Mouse (Mus musculus): ENCODE measurements around the gene Rras. TPM values are rescaled to one million over a fixed set of nuclear protein-coding genes. Genes with fewer than 3 reads are reported as not detected.
A peak's percentile ranks its signal among the peaks of the same experiment; 100 is the strongest.

Rras gene
- total RNA-seq, 4 experiments from 2014 or later = 13.7 to 18.8 (median 14.7) TPM

DNA sequence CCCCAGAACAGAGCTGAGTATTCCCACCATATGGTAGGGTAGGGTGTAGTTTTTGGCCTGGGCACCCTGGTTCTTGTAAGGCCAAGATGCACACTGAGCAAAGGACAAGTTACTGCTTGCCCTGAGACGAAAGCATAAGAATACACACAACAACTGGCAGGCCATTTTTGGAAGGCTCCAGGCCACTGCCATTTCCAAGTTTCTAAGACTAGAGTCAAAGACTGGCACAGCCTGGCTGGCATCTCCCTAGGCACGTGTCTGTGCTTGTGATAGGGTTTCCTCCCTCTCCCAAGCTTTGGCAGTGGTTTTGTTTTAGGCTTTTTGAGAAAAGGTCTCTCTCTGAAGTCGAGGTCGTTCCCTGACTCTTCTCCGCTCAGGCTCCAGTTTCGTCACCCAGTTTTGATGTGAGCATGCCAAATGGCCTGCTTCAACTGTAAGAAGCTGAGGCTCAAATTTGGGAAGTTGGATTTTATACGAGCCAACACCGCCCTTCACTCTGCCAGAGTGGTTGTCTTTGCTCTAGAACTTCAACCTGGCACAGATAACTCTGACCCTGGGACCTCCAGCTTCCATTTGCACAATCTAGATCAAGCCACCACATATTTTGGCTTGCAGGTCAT, 8.0 kb downstream of the Rras start:
- DNase-seq (ENCODE audit: low spot score in 2 of 2) = no peak

DNA sequence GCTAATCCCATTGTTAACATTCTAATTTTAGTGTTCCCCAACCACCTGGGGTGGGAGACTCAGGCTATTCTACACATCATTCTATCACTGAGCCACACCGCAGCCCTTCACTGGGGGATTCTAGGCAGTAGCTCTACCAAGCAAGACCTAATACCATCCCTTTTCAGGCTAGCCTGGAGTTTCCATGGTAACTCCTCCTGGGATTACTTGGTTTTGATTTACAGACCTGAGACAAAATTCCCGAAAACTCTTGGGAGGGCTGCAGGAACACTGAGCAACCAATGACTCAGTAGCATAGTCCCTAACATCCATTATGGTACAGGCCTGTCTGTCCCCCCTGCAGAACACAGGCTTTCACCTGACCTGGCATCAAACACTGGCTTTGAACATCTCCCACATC, 8.5 kb downstream of the Rras start:
- no peak for DNase-seq (ENCODE audit: low spot score in 2 of 2)

DNA sequence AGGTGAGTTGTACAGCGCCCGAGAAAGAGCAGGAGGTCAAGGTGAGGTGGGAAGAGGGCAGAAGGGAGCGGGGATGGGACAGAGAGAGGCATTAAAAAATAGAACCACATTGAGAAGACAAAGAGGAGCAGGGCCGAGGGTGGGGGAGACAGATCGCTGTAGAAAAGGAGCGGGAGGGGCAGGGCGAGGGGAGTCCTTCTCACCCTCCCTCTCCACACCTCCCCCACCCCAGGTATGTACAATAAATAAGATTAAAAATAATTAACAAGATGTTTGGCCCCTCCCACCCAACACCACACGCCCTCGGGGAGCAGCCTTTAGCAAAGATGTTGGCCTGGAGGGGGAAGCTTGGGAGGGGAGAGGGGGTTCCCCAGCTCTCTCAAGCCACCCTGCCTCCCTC, 10.0 kb downstream of the Rras start:
- no peak for DNase-seq (ENCODE audit: low spot score in 2 of 2)

DNA sequence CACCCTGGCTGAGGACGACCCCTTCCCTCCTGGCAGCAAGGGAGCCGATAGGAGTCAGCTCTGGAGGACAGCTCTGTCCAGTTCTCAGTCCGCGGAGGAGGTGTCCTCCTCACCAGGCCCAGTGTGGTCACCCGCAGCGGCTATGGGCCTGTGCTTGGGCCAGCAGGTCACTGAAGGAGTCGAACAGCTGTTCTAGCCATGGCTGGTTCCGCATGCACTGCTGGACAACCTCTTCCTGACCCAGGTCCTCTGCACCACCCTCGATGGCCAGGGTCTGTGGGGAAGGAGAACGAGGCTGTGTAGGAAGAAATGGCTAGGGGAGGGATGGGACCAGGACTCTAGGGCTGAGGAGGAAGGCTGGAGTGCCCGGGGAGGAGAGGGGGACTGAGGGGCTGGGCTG, 10.6 kb downstream of the Rras start:
- DNase-seq (ENCODE audit: low spot score in 2 of 2) = no peak

DNA sequence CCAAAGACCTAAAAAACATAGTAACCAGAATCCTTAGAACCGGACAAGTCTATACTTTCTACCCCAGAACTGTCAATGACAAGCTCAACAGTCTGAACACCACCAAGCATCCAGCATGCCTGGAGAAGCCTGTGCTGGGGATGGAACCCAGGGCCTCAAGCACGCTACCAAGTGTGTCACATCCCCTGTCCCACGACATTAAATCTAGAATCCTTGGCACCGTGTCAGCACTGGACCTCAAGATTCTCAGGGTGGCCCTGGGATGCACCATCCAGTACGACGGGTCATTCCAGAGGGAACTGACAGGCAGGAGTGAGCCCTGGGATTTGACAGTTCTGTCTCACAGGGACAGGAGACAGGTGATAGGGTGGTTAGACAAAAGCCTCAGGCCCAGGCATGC, 12.2 kb downstream of the Rras start:
- DNase-seq (ENCODE audit: low spot score in 2 of 2) = no peak

DNA sequence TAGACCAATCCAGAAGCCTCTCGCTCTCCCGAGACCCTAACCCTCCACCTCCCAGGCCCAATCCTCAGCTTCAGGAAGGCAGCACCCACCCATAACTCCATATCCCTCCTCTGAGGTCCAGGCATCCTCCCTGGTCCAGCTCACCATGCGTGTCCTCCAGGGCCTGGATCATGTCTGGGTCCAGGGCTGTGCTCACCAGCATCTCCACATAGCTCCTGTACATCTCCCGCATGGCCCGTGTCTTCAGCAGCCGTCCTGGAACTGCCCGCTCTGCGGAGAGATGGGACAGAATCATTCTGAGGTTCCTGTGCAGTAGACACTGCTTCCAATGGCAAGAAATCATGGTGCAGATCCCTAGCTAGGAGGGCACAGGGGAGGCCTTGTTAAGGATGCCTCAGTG, 13.1 kb downstream of the Rras start:
- DNase-seq (ENCODE audit: low spot score in 2 of 2) = no peak

DNA sequence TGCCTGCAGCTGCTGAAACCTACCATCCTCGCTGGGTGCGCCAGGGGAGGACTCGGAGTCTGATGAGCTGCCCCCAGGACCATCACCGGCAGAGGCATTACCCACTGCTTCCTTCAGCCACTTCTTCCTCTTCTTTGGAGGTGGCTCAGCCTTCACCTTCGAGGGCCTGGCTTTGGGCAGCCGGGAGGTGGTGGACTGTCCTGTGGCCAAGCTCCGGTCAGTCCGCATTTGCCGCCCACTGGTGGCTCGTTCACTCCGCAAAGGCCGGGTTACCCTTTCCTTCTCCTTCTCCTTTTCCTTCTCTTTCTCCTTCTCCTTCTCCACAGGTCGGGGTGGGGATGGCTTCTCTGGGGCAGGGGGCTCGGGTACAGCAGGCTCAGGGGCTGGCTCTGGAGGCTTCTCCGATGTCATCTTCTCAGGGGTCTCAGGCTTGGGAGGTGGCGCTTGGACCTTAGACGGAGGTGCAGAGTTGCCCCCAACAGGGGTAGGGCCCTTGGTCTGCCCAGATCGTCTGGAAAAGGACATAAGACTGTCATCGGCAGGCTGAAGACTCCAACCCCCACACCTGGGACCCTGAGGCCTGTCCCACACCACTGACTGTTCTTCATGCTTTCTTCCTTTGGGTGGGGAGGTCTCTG, 16.1 kb downstream of the Rras start:
- no peak for DNase-seq (ENCODE audit: low spot score in 2 of 2)

DNA sequence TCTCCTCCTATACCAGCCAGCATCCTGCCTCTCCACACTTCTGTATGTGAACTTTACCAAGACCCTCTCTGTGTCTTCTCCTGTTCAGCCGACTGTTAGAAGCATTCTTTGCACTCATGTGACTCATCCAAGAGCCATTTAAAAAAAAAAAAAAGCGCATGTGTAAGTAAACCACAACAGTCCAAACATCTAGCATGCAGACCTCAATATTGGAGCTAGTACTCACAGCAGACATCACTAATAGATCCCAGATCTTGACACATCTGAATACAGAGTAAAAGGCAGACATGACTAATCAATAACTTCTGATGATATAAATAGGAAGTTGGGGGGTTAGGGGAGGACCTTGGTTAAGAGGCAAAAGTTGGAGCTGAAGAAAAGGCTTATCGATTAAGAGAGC, 17.9 kb downstream of the Rras start:
- no peak for DNase-seq (ENCODE audit: low spot score in 2 of 2)

DNA sequence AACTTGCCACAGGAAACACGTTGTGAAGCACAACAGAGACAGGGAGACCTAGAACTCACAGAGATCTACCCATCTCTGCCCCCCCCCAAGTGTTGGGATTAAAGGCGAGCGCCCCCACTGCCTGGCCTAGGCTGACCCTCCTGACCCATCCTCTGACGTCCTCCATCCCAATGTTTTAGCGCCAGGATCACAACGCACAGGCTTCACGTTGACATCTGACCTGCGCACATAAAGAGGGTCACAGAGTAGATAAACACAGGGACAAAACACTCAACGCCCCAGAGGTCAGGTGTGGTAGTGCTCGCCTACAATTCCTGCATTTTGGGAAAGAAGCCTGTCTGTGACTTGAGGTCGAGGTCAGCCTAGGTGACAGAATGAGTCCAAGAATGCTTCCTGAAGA, 18.9 kb downstream of the Rras start:
- no peak for DNase-seq (ENCODE audit: low spot score in 2 of 2)

DNA sequence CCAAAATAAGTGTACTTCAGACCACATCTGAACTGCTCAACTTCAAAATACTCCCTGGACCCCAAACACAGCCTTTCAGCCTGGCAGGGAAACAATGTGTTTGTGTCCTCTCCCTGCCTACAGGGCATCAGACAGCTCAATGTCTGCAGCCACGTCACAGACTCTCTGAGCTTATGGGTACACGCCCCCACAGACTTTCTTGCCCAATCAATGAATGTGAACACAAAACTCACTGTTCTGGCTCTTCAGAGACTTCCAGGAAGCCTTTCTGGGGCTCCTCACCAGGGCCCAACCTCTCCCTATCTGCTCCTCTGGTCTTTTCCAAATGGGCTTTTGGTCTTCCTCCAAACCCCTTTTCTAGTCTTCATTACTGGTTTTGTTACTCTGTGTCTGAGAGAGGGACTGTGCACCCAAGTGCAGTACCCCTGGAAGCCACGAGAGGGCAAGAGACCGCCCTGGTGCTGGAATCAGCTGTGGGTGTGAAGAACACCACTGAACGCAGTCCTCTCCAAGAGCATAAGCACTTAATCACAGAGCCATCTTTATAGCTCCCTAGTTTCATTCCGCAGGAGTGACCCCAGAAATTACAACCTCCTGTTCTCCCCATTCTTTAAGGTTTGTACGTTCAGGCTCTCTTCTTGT, 20.1 kb downstream of the Rras start:
- no peak for DNase-seq (ENCODE audit: low spot score in 2 of 2)

DNA sequence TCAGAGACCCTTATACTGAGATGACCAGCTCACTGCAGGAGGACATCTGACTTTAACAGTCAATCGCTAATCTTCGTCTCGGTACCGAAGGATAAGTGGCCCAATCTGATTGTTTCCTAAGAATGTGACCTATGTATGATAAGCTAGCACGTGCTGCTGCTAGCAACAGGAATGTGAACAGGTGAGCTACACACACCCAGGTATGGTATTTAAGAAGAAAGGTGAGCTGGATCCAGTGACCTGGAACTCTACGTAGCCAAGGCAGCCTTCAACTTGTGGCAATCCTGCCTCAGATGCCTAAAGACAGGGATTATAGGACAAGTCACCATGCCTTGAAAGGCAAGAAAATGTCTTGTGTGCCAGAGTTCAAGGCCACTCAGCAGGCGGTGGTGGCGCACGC, 20.6 kb downstream of the Rras start:
- DNase-seq (ENCODE audit: low spot score in 2 of 2) = no peak

DNA sequence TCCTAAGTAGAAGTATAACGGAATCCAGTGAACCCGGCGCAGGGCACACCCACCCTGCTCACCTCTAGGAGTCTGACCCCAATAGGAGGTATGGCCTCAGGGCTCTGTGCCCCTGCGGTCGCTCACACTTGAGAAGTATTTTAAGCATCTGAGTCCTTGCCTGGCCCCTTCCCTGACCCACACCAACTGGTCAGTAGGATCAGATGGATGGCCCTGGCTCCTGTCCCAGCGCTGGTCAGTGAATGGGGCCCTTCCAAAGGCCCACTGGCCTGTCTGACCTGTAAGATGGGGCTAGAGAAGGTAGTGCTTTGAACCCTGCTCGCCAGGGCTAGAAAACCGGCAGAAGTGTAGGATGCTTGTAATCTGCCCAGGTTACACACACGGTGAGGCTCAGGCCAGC, 23.1 kb downstream of the Rras start:
- no peak for DNase-seq (ENCODE audit: low spot score in 2 of 2)

DNA sequence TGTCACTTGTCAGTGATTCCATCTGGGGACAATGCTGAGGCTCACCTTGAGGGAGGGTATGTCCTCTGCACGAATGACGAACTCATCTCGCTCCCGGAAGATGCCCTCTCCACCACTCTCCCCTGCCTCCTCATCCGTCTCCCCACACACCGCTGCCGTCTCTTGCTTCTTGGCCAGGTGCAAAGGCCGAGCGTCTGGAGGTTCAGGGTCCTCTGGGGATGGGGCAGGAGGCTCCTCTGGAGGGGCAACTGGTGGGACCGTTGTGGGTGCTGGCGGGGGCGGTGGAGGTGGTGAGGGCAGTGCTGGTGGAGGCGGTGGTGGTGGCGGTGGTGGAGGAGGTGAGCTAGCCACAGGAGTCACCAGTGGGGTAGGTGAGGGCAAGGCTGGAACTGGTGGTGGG, 25.5 kb downstream of the Rras start:
- DNase-seq (ENCODE audit: low spot score in 2 of 2) = no peak

DNA sequence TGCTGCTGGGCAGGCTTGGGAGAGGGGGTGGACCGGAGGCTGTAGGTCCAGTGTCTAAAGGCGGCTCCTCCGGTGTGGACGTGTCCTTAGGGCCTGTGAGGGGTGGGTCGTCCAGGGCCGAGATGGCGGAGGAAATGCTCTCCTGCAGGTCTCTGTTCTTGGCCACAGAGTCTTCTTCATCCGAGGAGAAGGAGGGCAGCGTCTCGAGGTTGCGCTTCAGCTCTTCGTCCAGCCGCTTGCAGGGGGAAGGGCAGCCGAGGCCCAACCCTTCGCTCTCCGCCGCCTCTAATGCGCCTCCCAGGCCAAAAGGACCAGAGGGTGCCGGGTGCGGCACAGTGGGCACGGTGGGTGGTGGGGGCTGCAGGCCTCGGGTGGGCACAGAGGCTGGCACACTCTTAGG, 28.0 kb downstream of the Rras start:
- no peak for DNase-seq (ENCODE audit: low spot score in 2 of 2)

DNA sequence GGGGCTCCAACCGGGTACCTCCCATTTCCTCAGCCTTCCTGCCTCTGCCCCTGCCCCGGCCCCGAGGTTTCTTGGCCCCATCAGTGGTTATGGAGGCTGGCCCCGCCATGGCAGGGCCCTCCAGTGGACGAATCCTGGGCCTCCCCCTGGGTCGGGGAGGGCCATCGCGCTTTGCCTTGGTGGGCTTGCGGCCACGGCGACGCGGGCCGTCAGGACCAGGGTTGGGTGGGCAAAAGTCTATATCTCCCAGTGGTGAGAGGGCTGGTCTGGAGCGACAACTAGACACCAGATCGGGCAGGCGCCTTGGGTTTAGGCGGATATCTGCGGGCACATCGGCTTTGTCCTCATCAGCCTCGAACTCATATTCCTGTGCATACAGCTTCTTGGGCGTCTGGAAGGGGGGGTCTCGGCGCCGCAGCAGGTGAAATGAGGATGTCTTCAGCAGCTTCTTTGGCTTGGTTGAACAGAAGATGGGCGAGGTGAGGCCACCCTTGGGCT, 29.1 kb downstream of the Rras start:
- DNase-seq (ENCODE audit: low spot score in 2 of 2) = no peak

DNA sequence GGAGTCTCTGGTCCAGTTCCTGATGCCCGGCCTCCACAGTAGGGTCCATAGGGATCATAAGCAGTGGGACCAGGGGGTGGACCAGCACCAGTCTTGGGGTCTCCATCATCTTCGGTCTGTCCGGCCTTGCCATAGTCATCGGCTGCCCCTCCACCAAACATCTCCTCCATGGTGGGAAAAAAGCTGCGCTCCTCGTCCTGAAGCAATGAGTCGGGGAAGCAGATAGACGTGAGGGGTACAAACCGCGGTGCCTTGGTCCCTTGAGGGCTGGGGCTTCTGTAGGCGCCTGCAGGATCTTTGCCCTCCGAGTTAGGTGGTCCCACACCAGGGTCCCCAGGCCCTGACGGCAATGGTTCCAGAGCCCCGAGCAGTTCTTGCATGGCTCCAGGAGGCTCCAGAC, 29.7 kb downstream of the Rras start:
- no peak for DNase-seq (ENCODE audit: low spot score in 2 of 2)

DNA sequence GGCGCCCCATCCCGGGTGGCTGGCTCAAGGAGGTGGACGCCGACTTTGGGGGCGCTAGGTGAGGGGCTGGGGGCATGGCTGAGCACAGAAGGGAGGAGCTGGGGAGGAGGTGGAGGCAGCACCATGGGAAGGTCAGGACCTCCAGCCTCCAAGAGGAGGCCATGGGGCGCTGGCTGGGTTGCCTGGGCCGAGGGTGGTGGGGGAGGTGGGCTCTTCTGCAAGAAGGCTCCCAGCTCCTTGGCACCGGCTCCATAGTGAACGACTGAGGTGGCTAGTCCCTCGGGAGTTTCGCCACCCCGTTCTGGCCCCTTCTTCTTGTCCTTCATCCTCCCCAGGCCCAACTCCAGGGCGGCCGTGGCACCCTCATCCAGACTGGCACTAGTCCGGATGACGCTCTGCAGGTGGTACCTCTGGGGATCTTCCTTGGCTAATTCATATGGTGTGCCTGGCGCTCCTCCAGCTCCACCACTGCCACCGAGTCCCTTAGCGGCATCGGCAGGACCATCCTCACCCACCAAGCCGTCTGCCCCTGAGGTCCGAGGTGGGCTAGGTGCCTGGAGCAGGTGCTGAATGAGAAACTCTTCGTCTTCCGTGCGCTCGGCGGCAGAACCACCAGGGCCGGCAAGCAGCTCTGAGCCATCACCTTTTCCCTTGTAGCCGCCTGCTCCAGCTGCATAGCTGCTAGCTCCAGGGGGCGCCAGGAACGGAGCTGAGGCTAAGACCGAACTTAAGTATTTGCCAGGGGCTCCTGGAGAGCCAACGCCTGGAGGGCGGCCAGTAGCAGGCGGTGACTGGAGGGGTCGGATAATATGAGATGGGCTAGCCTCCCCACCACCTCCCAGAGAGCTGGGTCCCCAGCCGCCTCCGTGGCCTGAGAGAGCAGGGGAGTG, 30.5 kb downstream of the Rras start:
- no peak for DNase-seq (ENCODE audit: low spot score in 2 of 2)

DNA sequence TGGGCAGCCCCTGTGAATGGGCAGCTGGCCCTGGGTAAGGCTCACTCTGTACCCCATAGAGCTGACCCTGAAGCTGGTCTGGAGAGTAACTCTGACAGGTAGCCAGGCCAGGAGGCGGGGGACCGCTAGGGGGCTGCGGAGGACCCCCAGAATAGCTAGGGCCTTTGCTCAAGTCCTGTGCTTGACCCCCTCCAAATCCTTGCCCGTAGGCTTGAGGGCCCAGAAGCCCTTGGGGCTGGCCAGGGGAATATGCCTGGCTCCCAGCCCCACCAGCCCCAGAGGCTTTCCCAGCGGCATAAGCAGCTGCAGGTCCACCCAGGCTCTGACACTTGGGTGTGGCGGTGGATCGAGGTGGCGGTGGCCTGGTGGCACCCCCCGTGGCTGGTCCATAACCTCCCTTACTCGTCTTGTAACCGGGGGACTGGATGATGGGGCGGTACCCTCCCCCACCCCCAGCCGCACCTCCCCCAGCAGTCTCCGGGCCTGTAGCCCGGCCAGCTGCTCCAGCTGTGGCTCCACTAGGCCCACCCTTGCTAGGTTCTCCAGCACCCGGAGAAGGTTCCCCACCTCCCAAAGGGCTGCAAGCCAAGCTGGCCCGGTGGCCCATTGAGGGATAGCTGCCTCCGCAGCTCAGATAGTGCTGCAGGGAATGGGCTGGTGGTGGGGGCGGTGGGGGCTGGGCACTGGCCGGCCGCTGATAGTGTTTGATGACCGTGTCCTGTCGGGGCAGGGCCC, 31.3 kb downstream of the Rras start:
- DNase-seq (ENCODE audit: low spot score in 2 of 2) = no peak

DNA sequence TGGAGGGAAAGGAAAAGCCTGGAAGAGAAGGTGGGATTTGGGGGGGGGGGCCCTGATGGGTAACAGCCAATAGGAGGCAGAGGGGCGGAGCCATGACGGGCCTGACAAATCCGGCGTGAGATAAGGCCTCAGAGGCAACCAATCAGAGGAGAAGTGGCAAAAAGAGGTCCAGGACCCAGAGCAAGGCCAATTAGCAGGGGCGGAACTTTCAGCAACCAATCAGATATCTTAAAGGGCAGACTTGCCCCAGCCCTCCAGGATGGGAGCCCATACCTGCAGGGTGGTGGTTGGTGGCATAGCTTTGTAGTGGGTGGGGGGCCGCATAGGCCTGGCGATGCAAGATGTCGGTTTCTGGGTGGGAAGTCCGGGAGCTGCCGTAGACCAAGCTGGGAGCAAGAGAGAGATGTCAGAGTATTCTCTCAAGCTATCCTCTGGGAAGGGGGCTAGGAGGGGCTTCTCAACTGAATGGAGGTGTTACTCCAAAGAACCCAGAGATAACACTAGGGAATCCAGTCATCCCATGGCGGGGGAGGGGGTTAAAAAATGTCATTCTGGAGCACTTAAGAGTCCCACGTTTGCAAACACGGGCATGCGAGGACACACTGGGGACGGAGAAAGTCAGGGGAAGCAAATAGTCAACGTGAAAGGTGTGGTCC, 33.3 kb downstream of the Rras start:
- DNase-seq (ENCODE audit: low spot score in 2 of 2) = peak in 1 of 2 experiments; percentile 78

DNA sequence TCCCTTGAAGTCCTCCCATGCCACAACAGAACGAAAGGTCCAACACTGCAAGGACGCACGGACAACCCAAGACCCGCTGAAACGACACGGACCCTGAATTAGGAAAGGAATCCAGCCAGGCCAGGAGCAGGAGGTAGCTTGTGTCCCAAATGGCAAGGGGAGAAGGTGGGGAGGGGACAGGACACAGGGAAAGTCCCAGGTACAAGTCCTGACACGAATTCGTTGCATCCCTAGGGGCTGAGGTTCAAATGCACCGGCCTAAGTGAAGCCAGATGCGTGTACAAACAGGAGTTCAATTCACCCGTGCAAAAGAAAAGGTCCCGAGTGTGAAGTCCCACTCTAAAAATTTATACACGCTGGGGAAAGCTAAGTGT, 33.8 kb downstream of the Rras start:
- DNase-seq (ENCODE audit: low spot score in 2 of 2) = no peak
